Mouse (Mus musculus) stomach, postnatal 0 days (tissue): ENCODE measurements around the gene Pcyt1b.

Source experiments
- CTCF ChIP-seq: IDR thresholded peaks from 2 replicates; pipeline ENCODE4 v1.5.1; 2016; ENCODE audit warnings: antibody characterized with exemption, low read depth, mild to moderate bottlenecking, moderate library complexity
- EP300 ChIP-seq: optimal IDR thresholded peaks from 2 replicates; pipeline ENCODE3; 2016; ENCODE audit warnings: antibody characterized with exemption

DNA sequence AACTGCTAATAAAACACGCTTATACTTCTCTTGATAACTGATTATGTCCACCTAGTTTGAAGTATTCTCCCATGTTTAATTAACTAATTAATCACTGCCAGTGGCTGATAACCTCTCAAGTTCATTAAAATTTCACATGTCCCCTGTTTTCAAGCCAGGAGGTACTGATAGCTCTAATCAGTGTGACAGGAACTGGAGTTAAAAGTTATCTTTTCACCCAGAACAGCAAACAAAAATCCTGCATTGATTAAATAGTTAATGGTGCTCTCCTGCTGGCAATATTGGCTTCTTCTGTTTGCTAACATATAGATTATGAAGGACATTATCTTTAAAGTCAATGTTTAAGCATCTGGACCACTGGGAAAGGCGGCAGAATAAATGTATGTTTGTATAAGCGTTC is 106.1 kb downstream of the Pcyt1b start:
- no peak for TF ChIP-seq CTCF
- TF ChIP-seq EP300, result no peak
